Mouse (Mus musculus) stomach, embryonic 16.5 days (tissue): ENCODE data around the gene Lgmn. TPM values are rescaled to one million over a fixed set of nuclear protein-coding genes. Genes with fewer than 3 reads are reported as not detected.

ENCODE experiments used
- ATAC-seq: fragments of 200-750 bp; cut with Nextera tagmentation; 2 replicates; pipeline ENCODE4 v1.8.0; 2017; ENCODE audit warnings: moderate number of reproducible peaks, moderate TSS enrichment; ENCODE audit not compliant: insufficient read depth, low FRiP score
- H3K27ac ChIP-seq: fragments of 300-500 bp; sonication (generic); 2 replicates; pipeline ENCODE4 v1.5.1; 2014; ENCODE audit warnings: low read length
- H3K27me3 ChIP-seq: fragments of 300-500 bp; sonication (generic); 2 replicates; pipeline ENCODE4 v1.6.1; 2014; ENCODE audit warnings: low read length, control low read depth, mixed read lengths; ENCODE audit not compliant: control insufficient read depth, insufficient read depth
- H3K36me3 ChIP-seq: fragments of 300-500 bp; sonication (generic); 2 replicates; pipeline ENCODE4 v1.6.1; 2014; ENCODE audit warnings: low read length; ENCODE audit not compliant: control insufficient read depth, insufficient read depth
- H3K4me1 ChIP-seq: fragments of 300-500 bp; sonication (generic); 2 replicates; pipeline ENCODE4 v1.6.1; 2014; ENCODE audit warnings: low read length, control low read depth, mixed read lengths; ENCODE audit not compliant: control insufficient read depth, insufficient read depth
- H3K4me2 ChIP-seq: fragments of 300-500 bp; sonication (generic); 2 replicates; pipeline ENCODE4 v1.6.1; 2014; ENCODE audit warnings: low read depth, low read length, mixed read lengths
- H3K4me3 ChIP-seq: fragments of 300-500 bp; sonication (generic); replicated peaks from 2 replicates; pipeline ENCODE4 v1.5.1; 2014; ENCODE audit warnings: mild to moderate bottlenecking, low read length
- H3K9ac ChIP-seq: fragments of 300-500 bp; sonication (generic); 2 replicates; pipeline ENCODE4 v1.6.1; 2014; ENCODE audit warnings: low read length
- H3K9me3 ChIP-seq: fragments of 300-500 bp; sonication (generic); replicated peaks from 2 replicates; pipeline ENCODE4 v1.6.1; 2016; ENCODE audit warnings: low read length, control low read depth; ENCODE audit not compliant: control insufficient read depth
- WGBS: fragments of 180-500 bp; shearing (Covaris S2); extraction: QIAGEN DNeasy Blood & Tissue Kit; methylation state at CpG from one replicate; pipeline ENCODE4 v1.1.7; 2014; 5-methylcytosine and 5-hydroxymethylcytosine counted together
- polyA plus RNA-seq: library from polyadenylated mRNA; unstranded; fragments of >200 nt; fragmentation: Nextera tagmentation; extraction: Ambion mirVana; gene quantifications from 2 replicates; pipeline ENCODE4 v1.2.1, GENCODE M21; 2015

Lgmn gene
- polyA plus RNA-seq, 1 experiment from 2014 or later, result 86.5 TPM

GRCm38 (mm10) chr12:102354126-102354984 is 85.3 kb downstream of the Lgmn start:
- H3K27me3 ChIP-seq, result no peaks in the 10 kb centered on the region
- no peak for ATAC-seq
- no peaks in the 10 kb centered on the region for H3K36me3 ChIP-seq
- no peaks in the 10 kb centered on the region for H3K4me1 ChIP-seq
- H3K4me2 ChIP-seq, result no peak overlapping the region
- WGBS, result 77% methylated on average over 10 of the region's 10 CpGs
- no peak overlapping the region for H3K27ac ChIP-seq
- H3K9me3 ChIP-seq, result no peaks in the 10 kb centered on the region
- no peak overlapping the region for H3K9ac ChIP-seq
- H3K4me3 ChIP-seq, result no peak overlapping the region

GRCm38 (mm10) chr12:102350997-102351396 is 88.6 kb downstream of the Lgmn start:
- no peak overlapping the region for H3K4me3 ChIP-seq
- no peak overlapping the region for H3K9ac ChIP-seq
- no peak overlapping the region for H3K27ac ChIP-seq
- H3K27me3 ChIP-seq, result no peaks in the 10 kb centered on the region
- H3K36me3 ChIP-seq, result no peaks in the 10 kb centered on the region
- H3K4me2 ChIP-seq, result no peak overlapping the region
- no peaks in the 10 kb centered on the region for H3K4me1 ChIP-seq
- 85% methylated on average over 1 of the region's 1 CpGs for WGBS
- no peak for ATAC-seq
- H3K9me3 ChIP-seq, result no peaks in the 10 kb centered on the region

- Histone ChIP-seq H3K4me2 (no peak overlapping the region), H3K4me1 (no peaks in the 10 kb centered on the region), H3K27me3 (no peaks in the 10 kb centered on the region), H3K4me3 (no peak overlapping the region), H3K9ac (no peak overlapping the region), H3K27ac (no peak overlapping the region), H3K9me3 (no peaks in the 10 kb centered on the region), H3K36me3 (no peaks in the 10 kb centered on the region)
- no peak for ATAC-seq
- 85% methylated on average over 6 of the region's 6 CpGs for WGBS
Observed at GRCm38 (mm10) chr12:102348447-102348846, 91.2 kb downstream of the Lgmn start.

GRCm38 (mm10) chr12:102346507-102346906 is 93.1 kb downstream of the Lgmn start:
- Histone ChIP-seq H3K9ac (no peak overlapping the region), H3K36me3 (no peaks in the 10 kb centered on the region), H3K9me3 (no peaks in the 10 kb centered on the region), H3K27me3 (no peaks in the 10 kb centered on the region), H3K4me3 (no peak overlapping the region), H3K4me2 (no peak overlapping the region), H3K27ac (no peak overlapping the region), H3K4me1 (no peaks in the 10 kb centered on the region)
- 18% methylated on average over 1 of the region's 1 CpGs for WGBS
- no peak for ATAC-seq

GRCm38 (mm10) chr12:102345031-102345815 is 94.4 kb downstream of the Lgmn start:
- Histone ChIP-seq H3K9me3 (no peaks in the 10 kb centered on the region), H3K4me3 (no peak overlapping the region), H3K4me1 (no peaks in the 10 kb centered on the region), H3K27ac (no peak overlapping the region), H3K36me3 (no peaks in the 10 kb centered on the region), H3K27me3 (no peaks in the 10 kb centered on the region), H3K9ac (no peak overlapping the region), H3K4me2 (no peak overlapping the region)
- WGBS, result 67% methylated on average over 14 of the region's 14 CpGs
- ATAC-seq, result no peak

Other genes starting within 250 kb of the Lgmn start
- 8.5 and 9.3 TPM in 2 replicates for gene Rin3, start 156.8 kb downstream of the Lgmn start, polyA plus RNA-seq
- gene Golga5, start 29.3 kb upstream of the Lgmn start, polyA plus RNA-seq, result 35.9 and 37.5 TPM in 2 replicates
- 15.8 and 17.5 TPM in 2 replicates for gene Chga, start 115.2 kb upstream of the Lgmn start, polyA plus RNA-seq